Mouse (Mus musculus) hematopoietic stem cell, adult 5-6 weeks (primary cell): Measurements from ENCODE around the gene Cldn9. TPM values are rescaled to one million over a fixed set of nuclear protein-coding genes. Genes with fewer than 3 reads are reported as not detected.

ENCODE experiments used
- ATAC-seq, 2 experiments: fragments of 125-278 bp in 1 of 2; replicated peaks in 1 of 2; 2 replicates each; pipeline ENCODE4 v1.8.0; 2016 to 2017; ENCODE audit warnings: inconsistent platforms in 2 of 2, mild to moderate bottlenecking in 2 of 2, moderate number of reproducible peaks in 2 of 2, low read depth in 1 of 2, moderate TSS enrichment in 1 of 2; ENCODE audit not compliant: low FRiP score in 2 of 2, poor library complexity in 2 of 2, severe bottlenecking in 2 of 2, insufficient read depth in 1 of 2, low TSS enrichment in 1 of 2
- total RNA-seq: library from RNA; stranded (forward); fragments of 172-1452, 232-1000 nt; gene quantifications from 2 replicates; pipeline ENCODE4 v1.2.3, GENCODE M21; 2017

Cldn9 gene
- total RNA-seq, 1 experiment from 2014 or later: not detected

DNA sequence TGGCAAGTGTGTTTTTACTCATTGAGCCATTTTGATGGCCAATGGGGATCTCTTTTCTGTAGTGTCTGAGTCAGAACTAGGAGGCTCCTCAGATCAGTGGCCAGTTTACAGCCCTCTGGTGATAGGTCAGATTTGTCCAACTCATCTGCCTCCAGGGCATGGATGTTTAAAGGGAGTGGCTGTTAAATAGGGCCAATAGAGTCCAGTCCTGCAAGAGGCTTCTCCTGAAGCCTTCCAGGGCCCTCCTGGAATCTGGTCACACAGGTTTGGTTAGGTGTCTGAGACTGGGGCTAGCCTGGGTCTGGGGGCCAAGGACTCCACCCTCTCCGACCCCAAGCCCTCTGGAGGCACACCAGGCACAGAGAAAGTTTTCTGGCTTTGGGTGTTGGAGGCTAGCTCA is 10.7 kb upstream of the Cldn9 start:
- ATAC-seq: no peak

DNA sequence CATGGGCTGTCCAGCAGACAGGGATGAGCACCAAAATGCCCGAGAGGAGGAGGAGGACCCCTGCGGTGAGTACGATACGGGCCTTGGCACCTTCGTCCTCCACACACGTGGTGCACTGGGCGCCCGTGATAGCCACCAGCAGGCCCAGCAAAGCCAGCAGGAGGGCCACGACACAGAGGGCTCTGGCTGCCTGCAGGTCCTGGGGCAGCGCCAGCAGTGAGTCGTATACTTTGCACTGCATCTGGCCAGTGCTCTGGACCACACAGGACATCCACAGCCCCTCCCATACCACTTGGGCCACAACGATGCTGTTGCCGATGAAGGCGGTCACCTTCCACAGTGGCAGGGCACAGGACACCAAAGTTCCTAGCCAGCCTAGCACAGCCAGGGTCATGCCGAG is 600 bp downstream of the Cldn9 start:
- no peak for ATAC-seq

DNA sequence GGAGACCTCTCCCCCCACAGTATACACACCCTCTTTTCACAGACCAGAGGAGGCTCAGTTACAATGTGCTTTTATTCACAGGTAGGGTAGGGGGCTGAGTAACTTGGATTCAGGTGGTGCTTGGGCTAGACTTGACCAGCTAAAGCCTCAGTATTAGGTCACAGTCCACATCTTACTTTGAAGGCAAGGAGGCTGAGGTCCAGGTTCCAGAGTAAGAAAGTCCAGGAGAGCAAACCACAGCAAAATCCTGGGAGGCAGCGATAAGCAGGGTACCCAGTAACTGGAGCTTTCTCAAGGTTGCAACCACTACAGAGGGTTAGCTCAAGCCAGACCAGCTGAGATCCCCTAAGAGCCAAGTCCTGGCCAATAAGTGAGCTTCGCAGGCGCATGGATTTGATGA is 1.3 kb downstream of the Cldn9 start:
- ATAC-seq: no peak

DNA sequence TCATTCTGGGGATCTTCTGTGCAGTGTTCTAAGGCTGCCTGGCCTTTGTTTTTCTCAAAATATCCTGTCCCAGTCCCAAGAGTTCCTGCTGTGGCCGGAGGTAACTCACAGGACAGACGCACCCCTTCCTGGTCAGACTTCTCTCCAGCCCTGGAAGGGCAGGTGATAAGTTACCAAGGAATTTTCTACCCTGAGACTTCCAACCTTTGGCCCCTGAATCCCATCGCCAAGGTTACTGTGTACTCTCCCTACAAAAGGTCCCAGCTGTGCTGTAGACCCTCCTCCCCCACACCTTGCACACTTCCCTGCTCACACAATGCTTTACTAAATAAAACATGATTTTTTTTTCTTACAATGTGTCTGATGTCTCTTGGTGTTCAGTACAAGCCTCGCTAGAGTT is 1.7 kb downstream of the Cldn9 start:
- no peak for ATAC-seq

DNA sequence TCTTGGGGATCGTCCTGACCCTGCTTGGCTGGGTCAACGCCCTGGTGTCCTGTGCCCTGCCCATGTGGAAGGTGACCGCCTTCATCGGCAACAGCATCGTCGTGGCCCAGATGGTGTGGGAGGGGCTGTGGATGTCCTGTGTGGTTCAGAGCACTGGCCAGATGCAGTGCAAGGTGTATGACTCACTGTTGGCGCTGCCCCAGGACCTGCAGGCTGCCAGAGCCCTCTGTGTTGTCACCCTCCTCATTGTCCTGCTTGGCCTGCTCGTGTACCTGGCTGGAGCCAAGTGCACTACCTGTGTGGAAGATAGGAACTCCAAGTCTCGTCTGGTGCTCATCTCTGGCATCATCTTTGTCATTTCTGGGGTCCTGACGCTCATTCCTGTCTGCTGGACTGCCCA is 2.7 kb downstream of the Cldn9 start:
- no peak for ATAC-seq

DNA sequence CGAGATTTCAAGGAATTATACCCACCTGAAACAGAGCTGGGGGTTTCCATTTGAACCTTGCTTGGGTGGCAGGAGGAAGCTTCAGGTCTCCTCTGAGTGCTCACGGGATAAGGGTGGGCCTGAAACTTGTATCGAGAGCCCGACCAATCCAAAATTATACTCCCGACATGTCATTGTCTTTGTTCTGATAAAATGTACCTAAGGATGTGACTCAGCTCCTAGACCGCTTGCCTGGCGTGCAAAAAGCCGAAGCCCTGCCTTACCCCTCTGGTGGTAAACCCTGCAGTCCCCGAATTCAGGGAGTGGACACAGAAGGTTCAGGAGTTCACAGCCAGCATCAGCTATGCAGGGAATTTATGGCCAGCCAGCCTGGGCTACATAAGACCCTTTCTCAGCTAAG is 3.5 kb downstream of the Cldn9 start:
- no peak for ATAC-seq

DNA sequence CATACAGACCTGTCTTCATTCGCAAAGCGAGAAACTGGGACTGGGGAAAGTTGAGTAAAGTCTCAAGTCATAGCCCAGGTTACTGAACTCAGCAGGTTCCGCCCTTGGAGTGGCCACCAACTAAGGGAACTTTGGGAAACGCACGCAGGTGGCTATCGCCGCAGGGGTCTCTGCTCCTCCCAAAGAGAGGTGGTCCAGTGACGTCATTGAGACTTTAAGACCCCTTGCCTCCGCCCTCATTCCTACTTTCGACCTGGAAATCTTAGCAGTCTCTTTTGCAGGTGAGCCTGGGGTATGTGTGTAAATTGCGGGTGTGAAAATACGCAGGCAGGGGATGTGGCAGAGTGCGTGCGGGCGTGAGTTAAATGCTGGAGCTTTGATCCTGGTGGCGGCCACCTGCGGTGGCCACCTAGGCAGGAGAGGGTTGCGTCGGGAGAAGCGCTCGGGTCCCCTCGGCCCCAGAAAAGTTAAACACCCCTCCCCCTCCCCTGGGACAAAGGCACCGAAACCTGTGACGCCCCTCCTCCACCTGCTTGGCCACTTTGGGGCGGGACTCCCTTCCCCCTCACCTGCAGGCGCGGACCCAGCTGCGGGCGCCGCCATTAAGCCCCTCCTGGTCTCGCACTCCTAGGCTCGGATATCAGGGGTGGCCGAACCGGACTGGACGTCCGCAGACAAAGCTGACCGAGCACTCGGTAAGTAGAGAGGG is 4.5 kb downstream of the Cldn9 start, which contains the start of gene Cldn6:
TSS of gene Cldn6 (plus strand) at position 123 of the 709 bp plus-strand sequence.
- no peak for ATAC-seq

DNA sequence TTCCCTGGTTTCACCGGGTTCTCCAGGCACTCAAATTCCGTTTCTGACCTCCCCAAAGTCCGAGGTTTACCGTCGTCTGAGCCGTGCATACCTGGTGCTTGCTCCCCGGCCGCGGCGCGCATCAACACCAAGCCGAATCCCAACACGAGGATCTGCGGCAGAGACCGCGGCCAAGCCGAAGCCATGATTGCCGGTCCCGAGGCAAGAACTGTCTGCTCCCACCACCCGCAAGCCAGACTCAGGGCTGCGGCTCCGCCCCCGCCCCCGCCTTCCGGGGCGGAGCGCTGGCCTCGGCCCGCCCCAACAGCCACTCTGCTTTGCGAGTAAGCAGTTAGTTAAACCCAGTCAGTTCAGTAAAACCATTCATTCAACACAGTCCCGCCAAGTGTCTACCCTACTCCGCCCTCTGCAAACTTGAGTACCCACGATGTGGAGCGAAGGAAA is 6.6 kb downstream of the Cldn9 start, which contains the start of gene Tnfrsf12a:
TSS of gene Tnfrsf12a (minus strand) at position 233 of the 444 bp plus-strand sequence.
- ATAC-seq: peak; percentile 26 to 50; a peak in 3 of 4 replicates

DNA sequence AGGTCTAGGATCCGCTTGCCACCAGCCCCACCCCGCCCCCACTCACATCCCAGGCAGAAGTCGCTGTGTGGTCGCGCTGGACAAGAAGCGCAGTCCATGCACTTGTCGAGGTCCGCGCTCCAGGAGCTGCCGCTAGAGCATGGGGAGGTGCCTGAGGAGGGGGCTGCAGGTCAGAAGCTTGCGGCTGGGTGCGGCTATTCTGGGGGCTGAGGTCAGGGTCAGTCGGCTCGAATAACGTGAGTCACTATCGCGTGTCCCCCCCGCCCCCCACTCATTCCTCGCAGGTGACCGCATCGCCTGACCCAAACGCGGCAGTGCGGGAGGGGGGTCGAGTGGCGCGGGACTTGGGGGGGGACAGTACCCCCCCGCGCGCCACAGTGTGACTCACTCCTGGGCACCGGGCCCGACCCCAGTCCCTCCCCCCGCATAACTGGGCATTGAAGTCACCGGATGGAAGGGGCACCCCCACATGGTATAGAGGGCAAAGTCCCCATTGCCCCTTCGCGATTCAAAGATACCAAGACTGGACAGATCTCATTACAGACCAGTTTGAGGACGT is 7.3 kb downstream of the Cldn9 start:
- ATAC-seq: no peak

DNA sequence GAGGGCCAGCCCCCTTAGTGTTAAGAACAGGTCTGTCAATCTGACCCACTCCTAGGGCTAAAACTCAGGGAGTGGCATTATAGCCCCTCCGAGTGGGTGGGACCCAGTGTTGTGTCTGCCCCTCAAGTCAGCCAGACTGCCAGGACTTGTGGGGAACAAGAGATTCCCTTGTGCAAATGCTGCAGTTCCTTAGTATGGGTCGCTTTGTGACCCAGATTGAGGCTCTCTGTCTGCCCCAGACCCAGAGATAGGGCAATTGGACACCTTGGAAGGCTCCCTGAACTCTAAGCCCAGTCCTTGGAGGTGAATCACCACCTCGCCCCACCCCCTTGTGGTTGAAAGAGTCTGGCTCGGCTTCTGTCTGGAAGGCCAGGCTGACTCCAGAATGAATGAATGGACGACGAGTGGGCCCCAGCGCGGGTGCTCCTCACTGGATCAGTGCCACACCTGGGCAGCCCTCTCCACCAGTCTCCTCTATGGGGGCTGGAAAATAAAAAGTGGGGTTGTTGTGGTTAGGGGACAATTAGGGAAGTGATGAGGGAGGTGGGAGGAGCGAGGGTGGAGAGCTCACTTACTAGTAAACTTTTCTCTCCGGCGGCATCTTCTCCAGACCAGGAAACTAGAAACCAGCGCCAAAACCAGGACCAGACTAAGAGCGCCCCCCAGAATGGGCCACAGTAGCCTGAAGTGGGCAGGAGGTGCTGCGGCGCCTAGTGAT is 8.1 kb downstream of the Cldn9 start:
- ATAC-seq: peak; percentile 25 to 33; a peak in 3 of 4 replicates

DNA sequence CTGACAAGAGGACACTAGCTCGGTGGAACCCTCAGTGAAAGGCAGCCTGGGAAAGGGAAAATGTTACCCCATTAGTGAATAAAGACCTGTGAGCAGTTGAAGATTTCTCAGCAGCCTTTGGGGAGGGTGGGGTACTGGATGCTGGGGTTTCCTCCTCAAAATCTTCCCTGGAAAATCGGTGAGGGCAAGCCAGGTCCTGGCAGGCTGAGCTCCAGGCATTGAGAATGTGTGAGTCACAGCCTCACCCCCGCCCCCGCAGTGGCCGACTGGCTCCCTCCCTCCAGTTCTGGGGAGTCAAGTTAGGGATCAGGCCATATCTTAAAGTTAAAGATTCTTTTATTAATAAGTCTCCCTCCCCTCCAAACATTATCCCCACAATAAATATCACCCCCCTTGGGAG is 8.7 kb downstream of the Cldn9 start:
- ATAC-seq: no peak

DNA sequence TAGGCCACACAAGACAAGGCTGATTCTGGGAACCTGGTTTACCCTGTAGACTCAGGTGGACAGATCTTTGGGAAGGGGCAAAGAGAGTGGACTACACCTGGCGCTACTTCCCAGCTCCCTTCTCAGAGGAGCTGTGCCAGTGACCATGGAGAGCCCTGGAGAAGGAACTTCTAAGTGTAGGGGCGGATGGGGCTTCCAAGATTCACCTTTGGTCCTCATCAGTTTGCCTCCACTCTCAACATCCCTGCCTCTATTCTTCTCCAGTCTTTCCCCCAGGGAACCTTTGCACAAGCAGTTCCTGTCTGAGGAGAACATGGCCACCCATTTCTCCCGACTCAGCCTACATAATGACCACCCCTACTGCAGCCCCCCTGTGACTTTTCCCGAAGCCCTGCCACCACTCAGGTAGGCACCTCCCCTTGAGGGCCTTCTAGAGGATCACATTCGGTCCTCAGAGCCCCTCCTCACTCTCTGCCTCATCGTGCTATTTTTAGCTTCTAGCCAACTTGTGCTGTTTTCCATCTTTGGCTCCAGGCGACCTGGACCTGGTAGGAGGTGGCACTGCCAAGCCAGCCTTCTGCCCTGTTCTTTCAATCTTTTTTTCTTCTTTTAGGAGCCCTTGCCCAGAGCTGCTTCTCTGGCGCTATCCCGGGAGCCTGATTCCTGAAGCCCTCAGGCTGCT is 9.4 kb downstream of the Cldn9 start:
- ATAC-seq: no peak

DNA sequence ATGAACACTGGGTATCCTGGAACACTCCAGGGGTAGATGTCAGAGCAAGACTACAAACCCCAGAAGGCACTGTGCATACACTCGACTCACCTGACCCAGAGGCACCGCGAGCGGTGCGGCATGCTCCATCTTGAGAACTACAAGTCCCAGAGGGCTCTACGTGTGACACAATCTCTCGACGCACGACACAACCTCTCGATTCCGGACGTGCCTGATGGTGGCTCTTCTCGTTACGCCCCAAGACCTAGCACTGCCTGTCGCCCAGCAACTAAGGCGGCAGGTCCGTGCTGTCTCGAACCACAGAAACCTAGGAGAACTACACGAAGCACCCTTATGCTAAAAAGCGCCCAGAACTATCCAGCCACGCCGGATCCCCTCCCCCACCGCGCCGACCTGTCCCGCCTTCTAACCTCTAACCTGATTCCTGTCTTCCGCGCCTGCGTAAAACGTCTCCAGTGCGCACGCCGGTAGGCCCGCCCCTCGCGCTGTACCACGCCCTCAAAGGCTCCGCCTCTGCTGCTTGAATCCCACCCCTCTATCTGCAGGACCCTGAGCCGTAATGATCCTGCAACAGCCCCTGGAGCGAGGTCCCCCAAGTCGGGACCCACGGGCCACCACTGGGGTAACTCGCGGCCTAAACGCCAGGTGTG is 10.3 kb downstream of the Cldn9 start, which contains the start of the genes Hcfc1r1 and Thoc6:
TSS of gene Hcfc1r1 (plus strand) at position 173 of the 650 bp plus-strand sequence.
TSS of gene Thoc6 (minus strand) at position 459 of the 650 bp plus-strand sequence.
- peak; percentile 87 to 95 for ATAC-seq

DNA sequence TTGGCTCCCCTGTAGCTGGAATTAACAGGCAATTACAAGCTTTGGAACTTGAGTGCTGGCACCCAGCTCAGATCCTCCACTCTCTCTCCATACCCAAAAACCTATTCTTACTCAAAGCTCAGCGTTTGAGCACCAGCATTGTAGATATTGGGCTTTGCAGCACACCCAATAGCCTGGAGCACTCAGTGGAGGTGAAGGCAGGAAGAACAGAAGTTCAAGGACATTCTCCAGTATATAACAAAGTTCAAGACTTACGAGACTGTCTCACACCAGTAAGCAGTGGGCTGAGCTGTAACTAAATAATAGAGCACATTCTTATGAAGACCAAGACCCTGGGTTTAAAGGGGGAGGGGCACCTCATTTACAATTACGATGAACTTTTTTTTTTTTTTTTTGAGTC is 11.1 kb downstream of the Cldn9 start:
- ATAC-seq: no peak

DNA sequence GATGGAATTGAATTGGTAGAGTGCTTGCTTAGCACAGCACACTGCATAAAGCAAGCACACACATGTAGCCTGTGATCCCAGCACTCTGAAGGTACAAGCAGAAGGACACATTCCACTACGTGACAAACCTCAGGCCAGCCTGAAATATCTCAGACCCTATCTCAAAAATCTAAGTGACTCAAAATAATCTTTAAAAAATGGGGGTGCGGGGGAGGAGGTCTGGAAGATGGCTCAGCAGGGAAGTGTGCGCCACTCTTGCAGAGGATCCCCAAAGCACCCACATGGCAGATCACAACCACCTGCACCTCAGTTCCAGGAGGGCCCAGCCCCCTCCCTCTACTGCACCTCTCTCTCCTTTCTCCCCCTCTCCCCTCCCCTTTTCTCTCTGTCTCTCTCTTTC is 12.3 kb downstream of the Cldn9 start:
- ATAC-seq: no peak

DNA sequence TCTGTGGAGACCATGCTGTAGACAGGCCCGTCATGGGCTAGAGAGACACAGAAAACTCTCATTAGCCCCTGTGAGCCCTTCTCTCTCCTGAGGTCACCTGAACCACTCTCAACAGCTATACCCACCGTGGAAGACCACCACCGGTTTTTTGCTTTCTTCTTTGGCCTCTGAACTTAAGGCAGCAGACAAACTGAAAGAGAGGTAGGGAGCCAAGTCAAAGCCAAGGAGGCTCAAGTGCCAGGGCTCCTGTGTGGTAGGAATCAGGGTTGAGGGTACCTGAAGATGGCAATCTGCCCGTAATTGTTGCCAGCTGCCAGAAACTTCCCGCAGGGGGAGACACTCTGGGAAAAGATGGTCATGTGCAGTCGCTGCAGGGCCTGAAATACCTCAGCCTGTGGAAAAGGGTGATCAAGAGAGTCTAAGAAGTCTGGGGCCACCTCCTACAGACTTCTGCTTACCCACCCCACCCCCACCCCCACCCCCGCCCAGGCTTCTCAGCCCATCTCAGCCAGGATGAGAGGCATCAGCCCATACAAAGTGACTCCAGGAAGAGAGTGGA is 13.2 kb downstream of the Cldn9 start:
- no peak for ATAC-seq

DNA sequence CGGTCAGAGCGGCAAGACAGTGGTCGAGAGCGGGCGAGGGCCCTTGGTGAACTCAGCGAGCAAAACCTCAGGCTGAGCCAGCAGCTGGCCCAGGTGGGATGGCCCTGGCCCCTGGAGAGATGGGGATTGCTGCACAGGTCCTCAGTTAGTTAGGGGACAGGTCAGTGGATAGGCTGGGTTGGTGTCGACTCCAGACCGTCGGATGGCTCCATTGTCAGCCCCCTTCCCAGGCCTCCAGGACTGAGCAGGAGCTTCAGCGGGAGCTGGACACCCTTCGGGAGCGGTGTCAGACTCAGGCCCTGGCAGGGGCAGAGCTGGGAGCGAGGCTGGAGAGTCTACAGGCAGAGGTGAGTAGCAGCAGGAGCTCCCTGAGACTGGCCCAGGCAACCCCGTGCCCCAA is 18.3 kb downstream of the Cldn9 start:
- ATAC-seq: no peak
